Mouse (Mus musculus): Measurements from ENCODE around the gene Wdr18.

GRCm38 (mm10) chr10:79974668-79975067 lies 14.7 kb downstream of the Wdr18 start:
- TF ChIP-seq GATA1 (IDR thresholded peaks at IDR 0.05; ENCODE audit: borderline replicate concordance, low read length) (no peak), FLI1 (IDR thresholded peaks at IDR 0.05; ENCODE audit: low read length) (no peak)
